Mouse (Mus musculus) cortical plate, adult 2 months (tissue): ENCODE data around the gene Tex22. TPM values are rescaled to one million over a fixed set of nuclear protein-coding genes. Genes with fewer than 3 reads are reported as not detected.
A peak's percentile ranks its signal among the peaks of the same experiment; 100 is the strongest.

Source experiments
- H3K27ac ChIP-seq: fragments of 200-500 bp; 2 replicates; pipeline ENCODE4 v1.5.1; 2012; ENCODE audit warnings: low read length, control low read depth, inconsistent platforms; ENCODE audit not compliant: insufficient read depth
- H3K4me1 ChIP-seq: fragments of 200-500 bp; 2 replicates; pipeline ENCODE4 v1.6.1; 2011; ENCODE audit warnings: low read length; ENCODE audit not compliant: control insufficient read depth, insufficient read depth
- H3K4me3 ChIP-seq: fragments of 200-500 bp; 2 replicates; pipeline ENCODE4 v1.5.1; 2011; ENCODE audit warnings: mild to moderate bottlenecking, low read length, control low read depth; ENCODE audit not compliant: insufficient read depth
- CTCF ChIP-seq: fragments of 200-500 bp; IDR thresholded peaks from 2 replicates; pipeline ENCODE4 v1.5.1; 2011; ENCODE audit warnings: mild to moderate bottlenecking, control low read depth, low read length; ENCODE audit not compliant: insufficient read depth; ENCODE audit errors: extremely low read depth
- POLR2A ChIP-seq: fragments of 200-500 bp; IDR thresholded peaks from 2 replicates; pipeline ENCODE4 v1.6.1; 2011; ENCODE audit warnings: mild to moderate bottlenecking, low read length, control low read depth; ENCODE audit not compliant: insufficient read depth; ENCODE audit errors: extremely low read depth
- polyA plus RNA-seq: library from polyadenylated mRNA; depleted of rRNA; stranded (reverse); fragments of >200 nt; gene quantifications from 2 replicates; pipeline ENCODE4 v1.2.3, GENCODE M21; 2012

The Tex22 gene
- polyA plus RNA-seq, 1 experiment = not detected

- no peak overlapping the region for H3K27ac ChIP-seq
- H3K4me1 ChIP-seq = peaks cover 11% of the 10 kb centered on the region
- H3K4me3 ChIP-seq = no peak overlapping the region
- TF ChIP-seq POLR2A = no peak
- no peak for TF ChIP-seq CTCF
These were observed 34.4 kb downstream of the Tex22 start for GRCm38 (mm10) chr12:113108528-113109283.

GRCm38 (mm10) chr12:113109801-113110200 is 35.5 kb downstream of the Tex22 start:
- Histone ChIP-seq H3K27ac (no peak overlapping the region), H3K4me3 (no peak overlapping the region), H3K4me1 (peaks cover 11% of the 10 kb centered on the region)
- no peak for TF ChIP-seq CTCF
- no peak for TF ChIP-seq POLR2A

GRCm38 (mm10) chr12:113114141-113114540 is 39.8 kb downstream of the Tex22 start:
- Histone ChIP-seq H3K4me3 (no peak overlapping the region), H3K4me1 (peaks cover 2% of the 10 kb centered on the region), H3K27ac (no peak overlapping the region)
- TF ChIP-seq CTCF (no peak), POLR2A (no peak)

GRCm38 (mm10) chr12:113114856-113115538 is 40.7 kb downstream of the Tex22 start:
- no peak for TF ChIP-seq CTCF
- no peak for TF ChIP-seq POLR2A

DNA sequence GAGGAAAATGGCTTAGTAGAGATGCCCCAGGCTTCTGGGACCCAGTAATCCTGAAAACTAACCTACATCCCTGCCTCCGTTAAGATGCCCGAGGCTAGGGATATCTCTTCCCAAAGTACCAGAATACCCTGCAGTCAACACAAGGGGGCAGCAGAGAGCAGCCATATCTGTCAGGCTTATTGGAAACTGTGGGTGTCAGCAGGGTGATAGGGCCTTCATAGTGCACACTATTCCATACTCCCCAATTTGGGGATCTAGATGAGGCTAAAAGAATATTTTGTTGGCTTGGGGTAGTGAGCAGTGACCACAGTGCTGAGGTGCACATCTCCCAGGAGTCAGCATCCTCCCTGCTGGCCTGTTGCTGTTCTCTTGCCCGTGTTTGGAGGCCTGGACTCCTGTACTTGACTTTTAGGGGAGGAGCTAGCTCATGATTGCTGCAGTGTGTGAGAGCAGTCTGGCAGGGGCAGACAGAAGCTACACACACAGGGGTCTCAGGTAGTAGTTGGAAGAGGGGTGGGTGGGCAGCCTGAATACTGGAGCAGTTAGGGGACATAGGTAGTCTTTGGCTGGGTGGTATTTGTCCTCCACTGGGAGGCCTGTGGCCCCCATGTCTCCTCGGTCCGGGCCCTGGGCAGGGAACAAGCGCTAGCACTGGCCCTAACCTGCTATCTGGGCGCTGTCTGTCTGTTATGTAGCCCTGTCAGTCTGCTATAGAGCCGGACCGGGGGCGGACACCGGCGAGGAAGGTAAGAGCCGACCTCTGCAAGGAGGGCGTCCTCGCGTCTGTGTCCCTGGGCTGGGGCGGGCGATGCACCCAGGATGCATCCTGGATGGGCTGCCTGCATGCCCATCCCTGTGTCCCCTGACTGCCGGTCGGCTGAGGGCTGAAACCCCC is 45.5 kb downstream of the Tex22 start:
- Histone ChIP-seq H3K27ac (no peak overlapping the region), H3K4me1 (0 out of 2 replicates have a peak, but pooled peaks cover 1% of the 10 kb centered on the region), H3K4me3 (no peak overlapping the region)
- TF ChIP-seq POLR2A (no peak), CTCF (peak; percentile 90)

More at GRCm38 (mm10) chr12:113114856-113115538, 40.7 kb downstream of the Tex22 start:
- Histone ChIP-seq H3K4me1 (peaks cover 3% of the 10 kb centered on the region), H3K4me3 (no peak overlapping the region), H3K27ac (no peak overlapping the region)

GRCm38 (mm10) chr12:113124726-113125125 is 50.4 kb downstream of the Tex22 start:
- Histone ChIP-seq H3K27ac (no peak overlapping the region), H3K4me1 (no peaks in the 10 kb centered on the region), H3K4me3 (no peak overlapping the region)
- TF ChIP-seq POLR2A (no peak), CTCF (no peak)

GRCm38 (mm10) chr12:113130732-113131131 is 56.4 kb downstream of the Tex22 start:
- Histone ChIP-seq H3K4me1 (no peaks in the 10 kb centered on the region), H3K27ac (no peak overlapping the region), H3K4me3 (no peak overlapping the region)
- TF ChIP-seq POLR2A = no peak
- no peak for TF ChIP-seq CTCF

DNA sequence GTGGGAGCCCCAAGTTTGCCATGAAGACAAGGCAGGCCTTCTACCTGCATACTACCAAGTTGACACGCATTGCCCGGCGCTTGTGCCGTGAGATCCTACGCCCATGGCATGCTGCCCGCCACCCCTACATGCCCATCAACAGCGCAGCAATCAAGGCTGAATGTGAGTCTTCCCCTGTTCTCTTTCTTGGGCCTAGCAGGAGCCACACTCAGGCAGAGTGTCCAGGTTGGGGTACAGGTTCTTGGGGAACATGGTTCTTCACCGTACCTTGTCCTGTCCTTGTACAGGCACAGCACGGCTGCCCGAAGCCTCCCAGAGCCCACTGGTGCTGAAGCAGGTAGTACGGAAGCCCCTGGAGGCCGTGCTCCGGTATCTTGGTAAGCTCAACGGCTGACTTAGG is 57.3 kb downstream of the Tex22 start:
- no peak for TF ChIP-seq POLR2A
- no peak for TF ChIP-seq CTCF
- Histone ChIP-seq H3K4me1 (no peaks in the 10 kb centered on the region), H3K27ac (no peak overlapping the region), H3K4me3 (no peak overlapping the region)

DNA sequence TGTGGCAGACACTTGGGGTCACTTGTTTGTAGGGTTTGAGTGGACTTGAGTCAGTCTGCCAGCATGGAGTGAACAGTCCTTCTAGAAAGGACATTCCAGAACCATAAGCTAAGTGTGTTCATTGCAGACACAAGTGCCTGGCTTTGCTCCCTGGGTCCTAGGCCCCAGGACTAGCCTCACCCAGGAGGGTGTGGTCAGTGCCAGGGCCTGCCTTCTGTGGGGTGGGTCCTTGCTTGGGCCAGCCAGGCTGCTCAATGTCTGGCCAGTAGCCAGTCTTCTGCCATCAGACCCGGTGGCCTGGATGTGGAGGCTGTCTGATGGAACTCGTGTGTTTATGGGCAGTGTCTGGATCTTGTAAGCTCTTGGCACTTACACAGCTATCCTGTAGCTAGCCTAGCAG is 58.3 kb downstream of the Tex22 start:
- Histone ChIP-seq H3K4me1 (no peaks in the 10 kb centered on the region), H3K4me3 (no peak overlapping the region), H3K27ac (peak overlapping the region; percentile 43; the same call in 1 of the 2 replicates)
- TF ChIP-seq POLR2A (no peak), CTCF (no peak)
